Mouse (Mus musculus) G1E (cell line): ENCODE data around the gene Tlr3.

ENCODE experiments used
- CTCF ChIP-seq: IDR thresholded peaks from 2 replicates; pipeline ENCODE4 v1.5.1; 2012; ENCODE audit warnings: low read depth, low read length, inconsistent platforms, mixed read lengths
- GATA1 ChIP-seq: IDR thresholded peaks from 2 replicates; pipeline ENCODE4 v1.6.1; 2012; ENCODE audit warnings: borderline replicate concordance, low read length, inconsistent platforms, mixed read lengths
- GATA2 ChIP-seq: IDR thresholded peaks from 2 replicates; pipeline ENCODE4 v1.6.1; 2012; ENCODE audit warnings: low read depth, low read length, inconsistent platforms, borderline replicate concordance
- POLR2AphosphoS5 ChIP-seq: IDR thresholded peaks from 2 replicates; pipeline ENCODE4 v1.6.1; 2012; ENCODE audit warnings: low read depth, low read length, inconsistent platforms; ENCODE audit not compliant: insufficient replicate concordance
- TAL1 ChIP-seq: conservative IDR thresholded peaks from 2 replicates; pipeline ENCODE4 v1.6.1; 2012; ENCODE audit warnings: low read depth, low read length, inconsistent platforms, mixed read lengths

DNA sequence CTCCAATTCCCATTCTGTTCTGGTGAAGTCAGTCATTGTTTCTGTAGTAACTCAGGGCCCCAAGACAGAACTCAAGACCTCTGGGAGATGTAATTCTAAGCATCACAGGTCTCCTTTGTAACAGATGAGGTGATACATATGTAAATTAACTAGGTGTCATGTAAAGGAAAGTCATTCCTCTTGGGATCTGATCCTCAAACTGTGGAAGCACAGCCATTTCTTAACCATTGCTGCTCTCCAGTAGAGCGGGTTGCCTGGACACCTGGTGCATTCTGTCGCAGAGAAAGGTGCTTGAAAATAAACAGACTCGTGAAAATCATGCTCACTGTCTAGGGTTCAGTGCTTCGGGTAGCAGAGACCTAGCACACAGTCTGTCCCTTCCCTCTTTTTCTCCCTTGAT, 30.3 kb downstream of the Tlr3 start:
- TF ChIP-seq CTCF (no peak), TAL1 (no peak), GATA1 (no peak), GATA2 (no peak), POLR2AphosphoS5 (no peak)
